ENCODE assay signal across 14 mouse cellular contexts in the genomic region with DNA sequence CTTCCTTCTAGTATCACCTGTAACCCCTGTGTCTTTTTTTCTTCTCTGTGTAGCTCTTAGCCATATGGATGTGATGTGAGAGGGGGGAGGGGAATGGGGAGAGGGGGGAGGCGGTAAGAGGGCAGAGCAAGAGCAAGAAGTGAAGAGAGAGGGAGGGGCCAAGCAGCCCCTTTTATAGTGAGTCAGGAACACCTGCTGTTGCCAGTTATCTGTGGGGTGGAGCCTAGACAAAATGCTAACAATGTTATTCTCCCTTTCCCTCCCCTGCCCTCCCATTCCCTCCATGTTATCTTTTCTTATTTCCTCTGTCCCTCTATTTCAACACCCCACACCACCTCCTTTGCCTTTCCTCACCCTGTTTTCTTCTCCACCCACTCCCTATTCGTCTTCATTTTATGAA.
"Had no signal": no experiment of that assay in that cellular context is flagged by ENCODE, and none has a peak within 500 bp of the region (broad histone marks: within the 10 kb centered on the region; RNA-seq: fewer than 3 reads in every experiment).

No protein-coding gene starts in this region.

- H3K9me3 ChIP-seq: limb, embryonic 15.5 days; liver, embryonic 12.5 days; lung, embryonic 15.5 days; megakaryocyte, embryonic 14.5 days; midbrain, embryonic 15.5 days had no signal

- H3K4me1 ChIP-seq: limb, embryonic 15.5 days; liver, embryonic 12.5 days; megakaryocyte, embryonic 14.5 days; midbrain, embryonic 15.5 days had no signal

- H3K4me3 ChIP-seq: limb, embryonic 15.5 days; liver, embryonic 12.5 days; lung, embryonic 15.5 days; megakaryocyte, embryonic 14.5 days; midbrain, embryonic 15.5 days had no signal

- DNase-seq: kidney, adult 8-10 months; kidney, postnatal 25 days; lung, postnatal 14 days; right cerebral cortex, adult 18-20 months; right cerebral cortex, postnatal 25 days; thymus, adult 2 months; thymus, postnatal 25 days had no signal

- H3K27ac ChIP-seq: limb, embryonic 15.5 days; liver, embryonic 12.5 days; lung, embryonic 15.5 days; macrophage; midbrain, embryonic 15.5 days had no signal

- ATAC-seq: intestine, postnatal 0 days; liver, embryonic 12.5 days; midbrain, embryonic 15.5 days had no signal

- H3K9ac ChIP-seq: limb, embryonic 15.5 days; liver, embryonic 12.5 days; lung, embryonic 15.5 days; midbrain, embryonic 15.5 days had no signal

- H3K27me3 ChIP-seq: limb, embryonic 15.5 days; liver, embryonic 12.5 days; lung, embryonic 15.5 days; megakaryocyte, embryonic 14.5 days; midbrain, embryonic 15.5 days had no signal

- H3K4me2 ChIP-seq: limb, embryonic 15.5 days; liver, embryonic 12.5 days; lung, embryonic 15.5 days; midbrain, embryonic 15.5 days had no signal

- H3K36me3 ChIP-seq: limb, embryonic 15.5 days; liver, embryonic 12.5 days; lung, embryonic 15.5 days; midbrain, embryonic 15.5 days had no signal
